25 mouse cellular contexts compared by ENCODE assay signal in genomic region chr13:113549021-113549420, GRCm38 (mm10).
"Had no signal": no experiment of that assay in that cellular context is flagged by ENCODE, and none has a peak within 500 bp of the region (broad histone marks: within the 10 kb centered on the region; RNA-seq: fewer than 3 reads in every experiment).

No protein-coding gene starts in this region.

- H3K9me3 ChIP-seq: heart, embryonic 10.5 days; heart, embryonic 12.5 days; hindbrain, embryonic 10.5 days; hindbrain, embryonic 12.5 days; kidney, embryonic 15.5 days; limb, embryonic 10.5 days; limb, embryonic 12.5 days had no signal

- H3K4me2 ChIP-seq: heart, embryonic 12.5 days; hindbrain, embryonic 12.5 days; hindbrain, embryonic 14.5 days; kidney, embryonic 15.5 days; limb, embryonic 12.5 days had no signal

- H3K27me3 ChIP-seq: heart, embryonic 12.5 days; hindbrain, embryonic 12.5 days; kidney, embryonic 15.5 days; limb, embryonic 12.5 days had no signal

- H3K9ac ChIP-seq: heart, embryonic 12.5 days; hindbrain, embryonic 12.5 days; hindbrain, embryonic 14.5 days; kidney, embryonic 15.5 days; limb, embryonic 12.5 days had no signal

- H3K36me3 ChIP-seq: heart, embryonic 10.5 days; heart, embryonic 12.5 days; hindbrain, embryonic 10.5 days; hindbrain, embryonic 12.5 days; kidney, embryonic 15.5 days; limb, embryonic 10.5 days; limb, embryonic 12.5 days had no signal

- DNase-seq: gastrocnemius, adult 2 months; gastrocnemius, postnatal 10 days; gastrocnemius, postnatal 25 days; heart, adult 18-20 months; heart, postnatal 10 days; heart, postnatal 4 days; kidney, adult 11 months; kidney, adult 2 months; kidney, adult 9 months; kidney, postnatal 14 days; kidney, postnatal 36 days; liver had no signal

- H3K4me1 ChIP-seq: hindbrain, embryonic 10.5 days; hindbrain, embryonic 12.5 days; kidney, embryonic 15.5 days; limb, embryonic 10.5 days had no signal

- ATAC-seq: hindbrain, embryonic 16.5 days; intestine, embryonic 16.5 days had no signal

- H3K4me3 ChIP-seq: gastrocnemius, adult 2 months; heart, embryonic 10.5 days; heart, embryonic 12.5 days; hindbrain, embryonic 10.5 days; hindbrain, embryonic 12.5 days; kidney, embryonic 15.5 days; layer of hippocampus, adult 2 months; left cerebral cortex, adult 2 months; limb, embryonic 10.5 days; limb, embryonic 12.5 days had no signal

- H3K27ac ChIP-seq: gastrocnemius, adult 2 months; heart, embryonic 10.5 days; hindbrain, embryonic 10.5 days; hindbrain, embryonic 12.5 days; hindbrain, embryonic 14.5 days; kidney, embryonic 15.5 days; kidney, postnatal 0 days; layer of hippocampus, adult 2 months; left cerebral cortex, adult 2 months; limb, embryonic 10.5 days; limb, embryonic 12.5 days had no signal
